Mouse (Mus musculus) CH12.LX (cell line): ENCODE measurements around the gene Map2k1. TPM values are rescaled to one million over a fixed set of nuclear protein-coding genes. Genes with fewer than 3 reads are reported as not detected.

Experiments used
- polyA plus RNA-seq: library from polyadenylated mRNA; unstranded; fragments of >175 nt; gene quantifications from 2 replicates; pipeline ENCODE4 v1.2.1, GENCODE M21; 2012; ENCODE audit warnings: low read depth; ENCODE audit not compliant: insufficient read length
- total RNA-seq, 2 experiments: library from RNA; depleted of rRNA; stranded (reverse); fragments of 300-350 nt in 1 of 2; fragments of >200 nt in 1 of 2; gene quantifications; 2 replicates each; pipeline ENCODE4 v1.2.3; 2012 to 2014

The Map2k1 gene
- total and polyA plus RNA-seq, 3 experiments, result 56.3 to 122 (median 74.0) TPM

Other genes with a start within 250 kb of the Map2k1 start
- not detected in 2 replicates for gene Smad6, start 231.6 kb downstream of the Map2k1 start, total RNA-seq (2012; rRNA removed)
- gene Smad6, start 231.6 kb downstream of the Map2k1 start, total RNA-seq (2014; rRNA removed), result not detected in 2 replicates
- 0.35 TPM in 1 of 2 replicates, not detected in the other for gene Smad6, start 231.6 kb downstream of the Map2k1 start, polyA plus RNA-seq
- 0.38 and 0.55 TPM in 2 replicates for gene Lctl, start 136.5 kb downstream of the Map2k1 start, total RNA-seq (2012; rRNA removed)
- not detected in 2 replicates for gene Lctl, start 136.5 kb downstream of the Map2k1 start, total RNA-seq (2014; rRNA removed)
- gene Lctl, start 136.5 kb downstream of the Map2k1 start, polyA plus RNA-seq, result 0.21 TPM in 1 of 2 replicates, not detected in the other
- 49.3 and 59.6 TPM in 2 replicates for gene Zwilch, start 80.5 kb downstream of the Map2k1 start, total RNA-seq (2012; rRNA removed)
- 74.1 and 92.0 TPM in 2 replicates for gene Zwilch, start 80.5 kb downstream of the Map2k1 start, total RNA-seq (2014; rRNA removed)
- 72.8 and 82.9 TPM in 2 replicates for gene Zwilch, start 80.5 kb downstream of the Map2k1 start, polyA plus RNA-seq
- gene Rpl4, start 80.3 kb downstream of the Map2k1 start, total RNA-seq (2012; rRNA removed), result 1,886 and 1,956 TPM in 2 replicates
- 1,996 and 2,178 TPM in 2 replicates for gene Rpl4, start 80.3 kb downstream of the Map2k1 start, total RNA-seq (2014; rRNA removed)
- gene Rpl4, start 80.3 kb downstream of the Map2k1 start, polyA plus RNA-seq, result 3,885 and 4,069 TPM in 2 replicates
- 16.7 and 21.3 TPM in 2 replicates for gene Snapc5, start 74.4 kb downstream of the Map2k1 start, total RNA-seq (2012; rRNA removed)
- 34.3 and 38.2 TPM in 2 replicates for gene Snapc5, start 74.4 kb downstream of the Map2k1 start, total RNA-seq (2014; rRNA removed)
- 24.9 and 33.3 TPM in 2 replicates for gene Snapc5, start 74.4 kb downstream of the Map2k1 start, polyA plus RNA-seq
- 0.55 and 0.59 TPM in 2 replicates for gene Uchl4, start 18.4 kb downstream of the Map2k1 start, total RNA-seq (2012; rRNA removed)
- 8.2 and 11.0 TPM in 2 replicates for gene Uchl4, start 18.4 kb downstream of the Map2k1 start, total RNA-seq (2014; rRNA removed)
- gene Uchl4, start 18.4 kb downstream of the Map2k1 start, polyA plus RNA-seq, result 16.8 and 21.0 TPM in 2 replicates
- gene Tipin, start 27.9 kb upstream of the Map2k1 start, total RNA-seq (2012; rRNA removed), result 179 and 248 TPM in 2 replicates
- 443 and 624 TPM in 2 replicates for gene Tipin, start 27.9 kb upstream of the Map2k1 start, total RNA-seq (2014; rRNA removed)
- 204 and 235 TPM in 2 replicates for gene Tipin, start 27.9 kb upstream of the Map2k1 start, polyA plus RNA-seq
- gene Dis3l, start 87.7 kb upstream of the Map2k1 start, total RNA-seq (2012; rRNA removed), result 8.8 and 9.0 TPM in 2 replicates
- 6.6 and 6.8 TPM in 2 replicates for gene Dis3l, start 87.7 kb upstream of the Map2k1 start, total RNA-seq (2014; rRNA removed)
- gene Dis3l, start 87.7 kb upstream of the Map2k1 start, polyA plus RNA-seq, result 9.5 and 9.6 TPM in 2 replicates
- 0.04 TPM in 2 replicates for gene Megf11, start 132.0 kb upstream of the Map2k1 start, total RNA-seq (2012; rRNA removed)
- not detected in 2 replicates for gene Megf11, start 132.0 kb upstream of the Map2k1 start, total RNA-seq (2014; rRNA removed)
- 0.19 and 0.59 TPM in 2 replicates for gene Megf11, start 132.0 kb upstream of the Map2k1 start, polyA plus RNA-seq